Mouse (Mus musculus): ENCODE measurements around the gene Neu3.

Neu3 gene

GRCm38 (mm10) chr7:99790816-99791215 is 37.4 kb downstream of the Neu3 start:
- no peak for DNase-seq

- no peak for DNase-seq
These were observed 39.7 kb downstream of the Neu3 start for GRCm38 (mm10) chr7:99788563-99788962.

GRCm38 (mm10) chr7:99787935-99788334 is 40.3 kb downstream of the Neu3 start:
- no peak for DNase-seq

- no peak for DNase-seq
These were observed 41.4 kb downstream of the Neu3 start for GRCm38 (mm10) chr7:99786774-99787173.

GRCm38 (mm10) chr7:99785553-99785952 is 42.7 kb downstream of the Neu3 start:
- DNase-seq, result no peak

GRCm38 (mm10) chr7:99783421-99783820 is 44.8 kb downstream of the Neu3 start:
- DNase-seq, result no peak

- DNase-seq, result no peak
These were observed 46.3 kb downstream of the Neu3 start for GRCm38 (mm10) chr7:99781916-99782315.

GRCm38 (mm10) chr7:99781385-99781784 is 46.8 kb downstream of the Neu3 start:
- DNase-seq, result no peak

- DNase-seq, result no peak
These were observed 65.0 kb downstream of the Neu3 start, which contains the start of gene Olfr521 for GRCm38 (mm10) chr7:99763207-99763606. Gene Olfr521 (plus strand): TSS chr7:99763507.
